Mouse (Mus musculus): ENCODE measurements at regions not wholly inside any gene's neighbourhood (a gene's known extent, or its start where the extent isn't known, plus 50 kb on each side); places are given as distances from the start of the nearest gene placed in this dataset.
A peak's percentile ranks its signal among the peaks of the same experiment; 100 is the strongest.

GRCm38 (mm10) chr3:41360231-41360630 is 195.3 kb upstream of the Jade1 start:
- no peak for DNase-seq (ENCODE audit: low spot score)

GRCm38 (mm10) chr3:41359458-41359857 is 196.1 kb upstream of the Jade1 start:
- DNase-seq (ENCODE audit: low spot score): no peak

- no peak for DNase-seq (ENCODE audit: low spot score)
Measured at GRCm38 (mm10) chr3:41353021-41353420, 202.5 kb upstream of the Jade1 start.

- no peak for DNase-seq (ENCODE audit: low spot score)
Measured at GRCm38 (mm10) chr3:41351786-41352185, 203.7 kb upstream of the Jade1 start.

GRCm38 (mm10) chr3:41351091-41351685 is 204.3 kb upstream of the Jade1 start:
- no peak for DNase-seq (ENCODE audit: low spot score)

- no peak for DNase-seq (ENCODE audit: low spot score)
Measured at GRCm38 (mm10) chr3:41350331-41350730, 205.2 kb upstream of the Jade1 start.

- DNase-seq (ENCODE audit: low spot score): peak; percentile 37
Measured at GRCm38 (mm10) chr3:41348795-41349194, 206.7 kb upstream of the Jade1 start.

- no peak for DNase-seq (ENCODE audit: low spot score)
Measured at GRCm38 (mm10) chr3:41346863-41347262, 208.7 kb upstream of the Jade1 start.

GRCm38 (mm10) chr3:41343431-41343830 is 212.1 kb upstream of the Jade1 start:
- DNase-seq (ENCODE audit: low spot score): no peak

GRCm38 (mm10) chr3:41332481-41332880 is 223.1 kb upstream of the Jade1 start:
- DNase-seq (ENCODE audit: low spot score): no peak

GRCm38 (mm10) chr3:41330356-41330755 is 225.2 kb upstream of the Jade1 start:
- DNase-seq (ENCODE audit: low spot score): no peak

GRCm38 (mm10) chr3:41328828-41329227 is 226.7 kb upstream of the Jade1 start:
- no peak for DNase-seq (ENCODE audit: low spot score)

GRCm38 (mm10) chr3:41326211-41327104 is 229.1 kb upstream of the Jade1 start:
- DNase-seq (ENCODE audit: low spot score): no peak

- no peak for DNase-seq (ENCODE audit: low spot score)
Measured at GRCm38 (mm10) chr3:41321808-41322207, 233.7 kb upstream of the Jade1 start.

- DNase-seq (ENCODE audit: low spot score): no peak
Measured at GRCm38 (mm10) chr3:41319214-41319856, 236.2 kb upstream of the Jade1 start.

- DNase-seq (ENCODE audit: low spot score): no peak
Measured at GRCm38 (mm10) chr3:41318232-41319131, 235.6 kb upstream of the Pgrmc2 start.

- no peak for DNase-seq (ENCODE audit: low spot score)
Measured at GRCm38 (mm10) chr3:41317170-41317569, 234.3 kb upstream of the Pgrmc2 start.

GRCm38 (mm10) chr3:41312492-41312891 is 229.6 kb upstream of the Pgrmc2 start:
- DNase-seq (ENCODE audit: low spot score): no peak

- no peak for DNase-seq (ENCODE audit: low spot score)
Measured at GRCm38 (mm10) chr3:41307400-41308028, 224.7 kb upstream of the Pgrmc2 start.

- DNase-seq (ENCODE audit: low spot score): no peak
Measured at GRCm38 (mm10) chr3:41302805-41303204, 220.0 kb upstream of the Pgrmc2 start.

- DNase-seq (ENCODE audit: low spot score): no peak
Measured at GRCm38 (mm10) chr3:41298776-41299175, 215.9 kb upstream of the Pgrmc2 start.
